Mouse (Mus musculus): ENCODE measurements around the gene Sulf2.

DNA sequence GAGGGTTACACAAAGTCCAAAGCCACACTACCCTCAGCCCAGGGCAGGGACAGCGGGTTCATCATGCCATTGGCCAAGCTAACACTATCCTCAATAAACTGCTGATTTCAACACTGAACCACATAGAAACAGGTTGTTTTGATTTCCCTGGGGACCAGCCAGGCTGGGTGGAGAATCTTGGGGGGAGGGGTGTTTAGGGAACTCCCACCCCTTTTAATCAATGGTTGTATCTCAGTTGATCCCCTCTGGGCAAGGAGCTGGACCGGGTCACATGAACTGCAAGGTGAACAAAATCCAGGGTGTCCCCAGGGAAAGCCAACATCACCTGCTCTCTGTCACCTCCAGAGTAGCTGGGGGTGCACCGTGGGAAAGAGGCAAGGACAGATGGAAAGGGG lies 2.1 kb downstream of the Sulf2 start:
- TF ChIP-seq POLR2A (IDR thresholded peaks at IDR 0.05; ENCODE audit: low read depth, low read length) (no peak), CTCF (conservative IDR thresholded peaks at IDR 0.05; ENCODE audit: insufficient read depth, insufficient read length, low read depth, low read length) (no peak)
